7 mouse cellular contexts compared by ENCODE assay signal in genomic region chr5:115560336-115560905, GRCm38 (mm10). TPM values are rescaled to one million over a fixed set of nuclear protein-coding genes. Genes with fewer than 3 reads are reported as not detected.
DNase-seq lines count a peak whose midpoint lies in the region; ATAC-seq lines count a peak whose summit lies in the region.

No protein-coding gene starts in this region.

- peak overlapping the region; percentile 94 for H3K4me3 ChIP-seq in megakaryocyte, embryonic 14.5 days (replicated peaks)
- peak overlapping the region; percentile 95 for H3K4me3 ChIP-seq in forebrain, embryonic 12.5 days (replicated peaks)
- H3K4me3 ChIP-seq in liver, embryonic 11.5 days (ENCODE audit: low read depth, low read length) = peak overlapping the region; percentile 93

- no peak overlapping the region for H3K27ac ChIP-seq in forebrain, embryonic 12.5 days
- H3K27ac ChIP-seq in liver, embryonic 11.5 days (ENCODE audit: low read depth, low read length) = peak overlapping the region; percentile 91

- H3K27me3 ChIP-seq in megakaryocyte, embryonic 14.5 days (replicated peaks) = no peaks in the 10 kb centered on the region
- H3K27me3 ChIP-seq in forebrain, embryonic 12.5 days = no peaks in the 10 kb centered on the region
- H3K27me3 ChIP-seq in liver, embryonic 11.5 days (replicated peaks; ENCODE audit: control insufficient read depth, insufficient read depth, low read length) = no peaks in the 10 kb centered on the region

- H3K4me1 ChIP-seq in megakaryocyte, embryonic 14.5 days = peaks cover 61% of the 10 kb centered on the region
- peaks cover 23% of the 10 kb centered on the region for H3K4me1 ChIP-seq in forebrain, embryonic 12.5 days
- H3K4me1 ChIP-seq in liver, embryonic 11.5 days (replicated peaks; ENCODE audit: control insufficient read depth, insufficient read depth, low read length) = peaks cover 18% of the 10 kb centered on the region

- H3K4me2 ChIP-seq in forebrain, embryonic 12.5 days = peak overlapping the region; percentile 74
- peak overlapping the region; percentile 84 for H3K4me2 ChIP-seq in liver, embryonic 11.5 days

- WGBS in forebrain, embryonic 12.5 days = 44% methylated on average over 13 of the region's 13 CpGs
- WGBS in liver, embryonic 11.5 days = 22% methylated on average over 13 of the region's 13 CpGs

- H3K36me3 ChIP-seq in megakaryocyte, embryonic 14.5 days (replicated peaks; ENCODE audit: low read length) = peaks cover 38% of the 10 kb centered on the region
- peaks cover 40% of the 10 kb centered on the region for H3K36me3 ChIP-seq in forebrain, embryonic 12.5 days (replicated peaks)
- H3K36me3 ChIP-seq in liver, embryonic 11.5 days (ENCODE audit: control insufficient read depth, insufficient read depth, low read length) = peaks cover 21% of the 10 kb centered on the region

- H3K9me3 ChIP-seq in megakaryocyte, embryonic 14.5 days = no peaks in the 10 kb centered on the region
- no peaks in the 10 kb centered on the region for H3K9me3 ChIP-seq in forebrain, embryonic 12.5 days
- H3K9me3 ChIP-seq in liver, embryonic 11.5 days (ENCODE audit: control insufficient read depth, low read length) = no peaks in the 10 kb centered on the region

- ATAC-seq in megakaryocyte, adult 5-6 weeks (ENCODE audit: poor library complexity, severe bottlenecking) = no peak
- ATAC-seq in forebrain, embryonic 12.5 days (ENCODE audit: low FRiP score) = no peak
- ATAC-seq in liver, embryonic 11.5 days (replicated peaks; ENCODE audit: low FRiP score) = no peak

- DNase-seq in liver, embryonic 11.5 days (ENCODE audit: low spot score) = no peak
- DNase-seq in adrenal gland, postnatal 14 days = no peak
- DNase-seq in left cerebral cortex, adult 11 months (ENCODE audit: low spot score) = no peak
- no peak for DNase-seq in embryo, embryonic 11 days

- peak overlapping the region; percentile 98 for H3K9ac ChIP-seq in forebrain, embryonic 12.5 days
- peak overlapping the region; percentile 99 for H3K9ac ChIP-seq in liver, embryonic 11.5 days (ENCODE audit: low read depth, low read length)

RNA-seq across cellular contexts. Expression of gene Rplp0, which starts 1.2 kb away (rescaled TPM):
- 975 and 2,538 TPM in 2 replicates for polyA plus RNA-seq in megakaryocyte, embryonic 14.5 days (2012; ENCODE audit: insufficient read depth, low replicate concordance)
- total RNA-seq in megakaryocyte, adult 5-6 weeks (2015) = 1,875 and 2,228 TPM in 2 replicates
- 1,202 and 1,250 TPM in 2 replicates for total RNA-seq in megakaryocyte, adult 5-6 weeks (2017)
- 860 and 944 TPM in 2 replicates for polyA plus RNA-seq in forebrain, embryonic 12.5 days (2016; fragmentation: Nextera tagmentation; extraction: Ambion mirVana)
- polyA plus RNA-seq in liver, embryonic 11.5 days (2014; fragmentation: Nextera tagmentation; extraction: Ambion mirVana) = 2,436 and 2,466 TPM in 2 replicates
- 786 and 963 TPM in 2 replicates for total RNA-seq in adrenal gland, postnatal 14 days (2021)

RNA-seq across cellular contexts. Expression of gene Gcn1l1, which starts 4.6 kb away (rescaled TPM):
- polyA plus RNA-seq in megakaryocyte, embryonic 14.5 days (2012; ENCODE audit: insufficient read depth, low replicate concordance) = 25.1 and 30.4 TPM in 2 replicates
- 9.0 and 9.2 TPM in 2 replicates for total RNA-seq in megakaryocyte, adult 5-6 weeks (2015)
- 13.2 and 13.4 TPM in 2 replicates for total RNA-seq in megakaryocyte, adult 5-6 weeks (2017)
- 60.4 and 67.4 TPM in 2 replicates for polyA plus RNA-seq in forebrain, embryonic 12.5 days (2016; fragmentation: Nextera tagmentation; extraction: Ambion mirVana)
- polyA plus RNA-seq in liver, embryonic 11.5 days (2014; fragmentation: Nextera tagmentation; extraction: Ambion mirVana) = 51.0 and 55.6 TPM in 2 replicates
- 59.7 and 60.4 TPM in 2 replicates for total RNA-seq in adrenal gland, postnatal 14 days (2021)

RNA-seq across cellular contexts. Expression of gene Pxn, which starts 53.9 kb away (rescaled TPM):
- 63.1 and 67.7 TPM in 2 replicates for polyA plus RNA-seq in megakaryocyte, embryonic 14.5 days (2012; ENCODE audit: insufficient read depth, low replicate concordance)
- 81.3 and 93.8 TPM in 2 replicates for total RNA-seq in megakaryocyte, adult 5-6 weeks (2015)
- total RNA-seq in megakaryocyte, adult 5-6 weeks (2017) = 151 and 199 TPM in 2 replicates
- 24.6 and 25.3 TPM in 2 replicates for polyA plus RNA-seq in forebrain, embryonic 12.5 days (2016; fragmentation: Nextera tagmentation; extraction: Ambion mirVana)
- 12.4 and 14.0 TPM in 2 replicates for polyA plus RNA-seq in liver, embryonic 11.5 days (2014; fragmentation: Nextera tagmentation; extraction: Ambion mirVana)
- total RNA-seq in adrenal gland, postnatal 14 days (2021) = 48.9 and 54.8 TPM in 2 replicates
